Mouse (Mus musculus): ENCODE measurements around the gene Traf3ip1. TPM values are rescaled to one million over a fixed set of nuclear protein-coding genes. Genes with fewer than 3 reads are reported as not detected.
A peak's percentile ranks its signal among the peaks of the same experiment; 100 is the strongest.

The Traf3ip1 gene
- 8.0 and 8.8 TPM in 2 replicates for polyA plus RNA-seq (2011; ENCODE audit: insufficient read length, low read depth, missing spikeins)

DNA sequence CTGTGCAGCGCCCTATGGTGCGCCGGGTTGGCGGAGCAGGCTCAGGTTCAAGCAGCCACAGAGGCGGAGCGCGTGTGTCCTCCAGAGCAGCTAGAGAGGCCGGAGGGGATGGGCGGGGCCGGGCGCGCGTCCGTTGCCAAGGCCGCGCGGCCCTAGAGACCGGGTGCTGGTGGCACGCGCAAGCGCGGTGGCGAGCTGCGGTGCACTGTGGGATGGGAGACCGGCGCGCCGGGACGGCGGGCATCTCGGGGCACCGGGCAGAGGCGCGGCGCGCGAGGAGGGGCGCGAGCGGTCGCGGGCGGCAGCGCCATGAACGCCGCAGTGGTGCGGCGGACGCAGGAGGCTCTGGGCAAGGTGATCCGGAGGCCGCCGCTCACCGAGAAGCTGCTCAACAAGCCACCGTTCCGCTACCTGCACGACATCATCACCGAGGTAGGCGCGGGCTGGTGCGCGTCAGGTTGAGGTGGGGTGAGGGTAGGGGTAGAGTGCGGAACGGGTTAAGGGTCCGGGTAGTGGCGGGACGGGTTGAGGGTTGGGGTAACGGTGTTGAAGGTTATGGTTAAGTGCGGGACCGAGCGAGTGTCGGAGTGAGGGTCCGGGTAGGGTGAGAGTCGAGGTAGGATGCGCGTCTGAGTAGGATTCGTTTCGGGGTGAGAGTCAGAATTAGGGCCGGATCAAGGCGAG, at the start of gene Traf3ip1:
Gene Traf3ip1 (plus strand): TSS at position 191 of the 684 bp plus-strand sequence.
- Histone ChIP-seq H3K4me1 (ENCODE audit: control insufficient read depth, insufficient read depth, low read length) (peaks cover 12% of the 10 kb centered on the region), H3K4me3 (ENCODE audit: insufficient read depth, low read length) (peak within 1 kb of the TSS; percentile 89), H3K27ac (ENCODE audit: insufficient read depth, low read length) (no peak within 1 kb of the TSS)
- TF ChIP-seq CTCF (IDR thresholded peaks at IDR 0.05; ENCODE audit: borderline replicate concordance, insufficient read depth, low read length) (no peak), POLR2A (IDR thresholded peaks at IDR 0.05; ENCODE audit: low read depth, low read length) (peak; percentile 73)

DNA sequence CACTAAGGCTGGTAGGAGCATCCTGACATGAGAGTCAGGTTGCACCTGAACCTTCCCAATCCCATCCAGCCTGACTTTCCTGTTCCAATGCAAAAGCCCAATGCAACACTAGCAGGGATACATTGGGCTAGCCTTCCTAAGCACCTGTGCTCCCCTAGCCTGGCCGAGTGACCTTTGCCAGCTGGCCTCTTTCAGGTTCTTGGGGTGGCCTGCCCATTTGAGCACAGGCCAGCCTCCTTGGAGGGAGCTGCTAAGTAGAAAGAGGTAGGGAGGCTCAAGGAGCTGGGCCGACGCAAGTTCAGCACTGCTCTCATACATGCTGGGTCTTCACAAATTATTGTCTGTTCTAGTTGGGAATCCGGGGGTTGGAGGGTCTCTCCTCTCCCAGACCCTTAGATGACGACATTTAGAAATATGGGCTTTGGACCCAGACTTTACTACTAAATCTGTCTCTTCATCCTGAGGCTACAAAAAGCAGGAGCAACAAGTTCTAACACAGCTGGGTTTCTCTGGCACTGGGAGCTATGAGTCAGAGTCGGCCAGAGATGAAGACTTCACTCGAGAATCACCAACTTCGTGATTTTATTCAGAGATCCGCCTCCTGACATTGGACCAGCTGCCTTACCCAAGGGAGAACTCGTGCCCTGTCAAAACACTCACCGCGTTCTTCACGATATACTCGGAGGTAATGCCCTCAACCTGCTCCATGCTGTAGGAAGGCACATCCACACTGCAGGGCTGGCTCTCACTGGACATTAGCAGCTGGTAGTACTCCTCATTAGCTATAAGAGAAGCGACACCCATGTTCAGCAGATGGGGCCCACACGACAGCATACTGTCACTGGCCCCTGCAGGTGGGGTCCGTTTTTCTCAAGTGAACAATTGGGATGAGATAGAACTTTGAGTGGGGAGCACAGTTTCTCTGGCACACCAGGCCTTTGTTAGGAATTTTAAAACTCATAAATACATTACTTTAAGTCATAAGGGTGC, 49.3 kb upstream of the Traf3ip1 start:
- H3K4me1 ChIP-seq (ENCODE audit: control insufficient read depth, insufficient read depth, low read length), result peaks cover 5% of the 10 kb centered on the region
- no peak overlapping the region for H3K27ac ChIP-seq (ENCODE audit: insufficient read depth, low read length)
- TF ChIP-seq POLR2A (IDR thresholded peaks at IDR 0.05; ENCODE audit: low read depth, low read length) (no peak), CTCF (IDR thresholded peaks at IDR 0.05; ENCODE audit: borderline replicate concordance, insufficient read depth, low read length) (no peak)
- no peak overlapping the region for H3K4me3 ChIP-seq (ENCODE audit: insufficient read depth, low read length)

DNA sequence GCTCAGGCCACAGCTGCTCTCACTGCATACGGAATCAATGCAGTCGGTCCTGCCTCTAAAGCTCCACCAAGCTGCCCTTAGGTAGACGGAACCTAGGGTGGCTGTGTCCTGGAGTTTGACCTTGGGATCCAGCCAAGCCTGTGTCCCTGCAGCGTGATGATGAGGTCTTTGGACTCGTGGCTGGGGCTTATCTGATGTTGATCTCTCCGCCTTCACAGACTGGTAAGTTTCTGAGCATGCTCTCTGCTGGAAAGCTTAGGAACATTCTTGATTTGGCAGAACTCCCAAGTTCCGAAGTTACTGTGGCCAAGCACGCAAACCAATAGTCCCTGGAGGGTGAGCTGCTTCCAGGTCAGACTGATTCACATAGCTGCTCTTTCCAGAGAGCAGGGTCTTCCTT, 48.4 kb upstream of the Traf3ip1 start:
- H3K4me3 ChIP-seq (ENCODE audit: insufficient read depth, low read length), result no peak overlapping the region
- TF ChIP-seq CTCF (IDR thresholded peaks at IDR 0.05; ENCODE audit: borderline replicate concordance, insufficient read depth, low read length) (no peak), POLR2A (IDR thresholded peaks at IDR 0.05; ENCODE audit: low read depth, low read length) (no peak)
- peaks cover 5% of the 10 kb centered on the region for H3K4me1 ChIP-seq (ENCODE audit: control insufficient read depth, insufficient read depth, low read length)
- H3K27ac ChIP-seq (ENCODE audit: insufficient read depth, low read length), result no peak overlapping the region

DNA sequence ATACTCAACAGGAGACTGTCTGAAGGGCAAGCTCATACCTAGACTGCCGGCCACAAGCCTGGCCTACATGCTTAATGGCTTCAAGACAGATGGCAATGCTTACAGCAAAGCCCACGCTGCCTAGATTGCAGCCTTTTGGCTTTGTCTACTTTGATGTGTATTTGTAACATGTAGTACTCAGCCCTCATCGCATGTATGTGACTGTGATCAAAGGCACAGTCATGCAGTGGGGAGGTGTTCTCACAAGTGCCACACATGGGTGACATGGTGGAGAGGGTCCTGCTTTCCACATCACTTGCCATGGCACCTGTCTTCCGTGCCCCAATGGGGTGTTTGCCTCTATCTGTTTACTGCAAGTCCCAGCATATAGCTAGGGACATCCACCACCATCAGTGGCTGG, 47.9 kb upstream of the Traf3ip1 start:
- Histone ChIP-seq H3K4me3 (ENCODE audit: insufficient read depth, low read length) (no peak overlapping the region), H3K27ac (ENCODE audit: insufficient read depth, low read length) (peak overlapping the region; percentile 1; the same call in 1 of the 2 replicates), H3K4me1 (ENCODE audit: control insufficient read depth, insufficient read depth, low read length) (peaks cover 5% of the 10 kb centered on the region)
- no peak for TF ChIP-seq POLR2A (IDR thresholded peaks at IDR 0.05; ENCODE audit: low read depth, low read length)
- no peak for TF ChIP-seq CTCF (IDR thresholded peaks at IDR 0.05; ENCODE audit: borderline replicate concordance, insufficient read depth, low read length)

DNA sequence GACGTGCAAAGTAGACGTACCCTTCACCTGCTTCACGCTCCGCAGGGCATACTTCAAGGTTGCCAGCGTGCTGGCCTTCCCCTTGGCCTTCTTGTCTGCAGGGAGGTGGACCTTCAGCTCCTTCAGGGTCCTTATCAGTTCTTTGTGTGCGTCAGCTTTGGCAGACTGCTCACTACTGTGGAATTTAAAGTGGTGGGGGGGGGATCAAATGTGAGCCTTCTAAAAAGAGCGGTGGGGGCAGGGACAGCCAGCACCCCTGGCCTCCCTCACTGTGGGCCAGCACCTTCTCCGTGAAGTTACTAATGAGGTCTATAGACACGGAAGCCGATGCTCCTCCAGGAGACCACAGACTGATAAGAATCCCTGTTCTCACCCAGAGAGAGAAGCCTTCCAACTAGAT, 45.8 kb upstream of the Traf3ip1 start:
- TF ChIP-seq CTCF (IDR thresholded peaks at IDR 0.05; ENCODE audit: borderline replicate concordance, insufficient read depth, low read length) (no peak), POLR2A (IDR thresholded peaks at IDR 0.05; ENCODE audit: low read depth, low read length) (no peak)
- no peak overlapping the region for H3K4me3 ChIP-seq (ENCODE audit: insufficient read depth, low read length)
- H3K4me1 ChIP-seq (ENCODE audit: control insufficient read depth, insufficient read depth, low read length), result peaks cover 5% of the 10 kb centered on the region
- no peak overlapping the region for H3K27ac ChIP-seq (ENCODE audit: insufficient read depth, low read length)

DNA sequence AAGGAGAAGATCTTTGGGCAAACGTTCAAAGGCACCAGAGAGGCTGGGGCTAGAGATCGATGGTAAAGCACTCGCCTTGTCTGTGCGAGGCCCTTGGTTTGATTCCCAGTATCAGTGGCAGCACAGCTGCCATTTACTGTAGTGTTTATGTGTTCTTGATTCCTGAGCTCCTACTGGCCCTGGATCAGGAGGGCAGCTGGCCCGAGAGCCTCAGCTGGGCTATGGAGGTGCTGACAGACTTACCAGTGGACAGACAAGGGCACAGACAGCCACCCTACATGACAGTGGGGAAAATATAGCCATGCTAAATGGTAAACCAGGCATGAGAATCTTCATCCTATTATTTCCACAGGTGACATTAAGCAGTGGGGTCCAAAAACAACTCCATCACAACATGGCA, 43.6 kb upstream of the Traf3ip1 start:
- H3K27ac ChIP-seq (ENCODE audit: insufficient read depth, low read length), result no peak overlapping the region
- no peak overlapping the region for H3K4me3 ChIP-seq (ENCODE audit: insufficient read depth, low read length)
- no peak for TF ChIP-seq CTCF (IDR thresholded peaks at IDR 0.05; ENCODE audit: borderline replicate concordance, insufficient read depth, low read length)
- TF ChIP-seq POLR2A (IDR thresholded peaks at IDR 0.05; ENCODE audit: low read depth, low read length), result no peak
- peaks cover 5% of the 10 kb centered on the region for H3K4me1 ChIP-seq (ENCODE audit: control insufficient read depth, insufficient read depth, low read length)

DNA sequence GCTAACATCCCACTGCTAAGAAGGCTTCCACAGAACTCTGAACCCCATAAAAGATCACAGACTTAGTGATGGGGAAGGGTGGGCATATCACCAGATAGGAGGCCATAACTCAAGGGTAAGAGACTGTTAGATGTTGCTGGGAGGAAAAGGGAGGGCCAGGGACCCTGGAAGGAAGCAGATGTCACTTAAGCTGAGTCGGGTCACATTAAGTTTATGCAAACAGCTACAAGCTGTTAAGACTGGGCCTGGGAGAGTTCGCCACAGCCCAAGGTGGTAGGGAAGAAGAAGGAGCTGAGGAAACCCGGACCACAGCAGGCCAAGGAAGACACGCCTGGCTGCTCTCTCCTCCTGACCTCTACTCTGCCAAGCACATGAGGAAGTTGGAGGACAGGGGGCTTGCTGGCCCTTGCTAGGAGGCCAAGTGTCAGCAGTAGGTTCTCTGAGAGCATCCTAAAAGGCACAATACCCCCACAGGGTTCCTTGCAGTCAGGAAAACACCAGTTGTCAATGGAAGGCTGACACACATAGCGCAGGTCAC, 42.8 kb upstream of the Traf3ip1 start:
- TF ChIP-seq POLR2A (IDR thresholded peaks at IDR 0.05; ENCODE audit: low read depth, low read length) (no peak), CTCF (IDR thresholded peaks at IDR 0.05; ENCODE audit: borderline replicate concordance, insufficient read depth, low read length) (no peak)
- Histone ChIP-seq H3K4me3 (ENCODE audit: insufficient read depth, low read length) (no peak overlapping the region), H3K27ac (ENCODE audit: insufficient read depth, low read length) (no peak overlapping the region), H3K4me1 (ENCODE audit: control insufficient read depth, insufficient read depth, low read length) (peaks cover 5% of the 10 kb centered on the region)

DNA sequence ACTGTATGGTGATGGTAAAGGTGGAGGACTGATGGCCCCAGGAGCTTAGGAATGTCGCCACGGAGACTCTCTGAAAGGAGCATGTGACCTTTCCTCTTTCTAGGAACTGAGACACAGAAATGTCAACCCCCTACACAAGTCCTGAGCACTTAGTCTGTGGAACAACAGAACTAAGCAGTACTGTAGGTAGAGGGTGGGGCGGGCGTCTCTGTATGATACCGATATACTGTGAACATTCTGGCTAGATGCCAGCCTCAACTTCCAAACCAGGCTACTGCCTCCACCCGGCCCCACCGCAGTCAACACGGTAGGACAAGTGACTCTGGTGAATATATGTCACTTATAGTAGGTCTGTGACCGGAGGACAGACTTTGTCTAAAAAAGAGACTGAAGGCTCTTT, 40.5 kb upstream of the Traf3ip1 start:
- H3K4me3 ChIP-seq (ENCODE audit: insufficient read depth, low read length), result no peak overlapping the region
- TF ChIP-seq POLR2A (IDR thresholded peaks at IDR 0.05; ENCODE audit: low read depth, low read length) (no peak), CTCF (IDR thresholded peaks at IDR 0.05; ENCODE audit: borderline replicate concordance, insufficient read depth, low read length) (no peak)
- no peak overlapping the region for H3K27ac ChIP-seq (ENCODE audit: insufficient read depth, low read length)
- peaks cover 8% of the 10 kb centered on the region for H3K4me1 ChIP-seq (ENCODE audit: control insufficient read depth, insufficient read depth, low read length)

DNA sequence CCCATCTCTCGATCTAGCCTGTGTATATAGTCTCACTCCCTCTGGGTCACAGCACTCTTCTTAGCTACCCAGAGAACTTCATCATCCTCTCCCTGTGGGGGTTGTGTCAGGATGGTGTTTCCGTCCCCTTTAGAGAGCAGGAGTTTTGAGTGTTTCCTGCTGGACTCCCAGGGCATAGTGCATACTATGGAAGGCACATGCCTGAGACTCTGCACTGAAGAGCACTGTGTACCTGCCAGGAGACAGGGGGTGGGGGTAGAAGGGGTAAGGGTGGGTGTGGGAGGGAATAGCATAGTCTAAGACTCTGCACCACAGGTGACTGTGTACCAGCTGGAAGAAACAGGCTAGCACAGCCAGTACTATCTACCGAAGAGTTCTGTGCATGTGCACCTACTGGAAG, 40.1 kb upstream of the Traf3ip1 start:
- H3K4me3 ChIP-seq (ENCODE audit: insufficient read depth, low read length), result no peak overlapping the region
- no peak for TF ChIP-seq POLR2A (IDR thresholded peaks at IDR 0.05; ENCODE audit: low read depth, low read length)
- no peak for TF ChIP-seq CTCF (IDR thresholded peaks at IDR 0.05; ENCODE audit: borderline replicate concordance, insufficient read depth, low read length)
- no peak overlapping the region for H3K27ac ChIP-seq (ENCODE audit: insufficient read depth, low read length)
- peaks cover 8% of the 10 kb centered on the region for H3K4me1 ChIP-seq (ENCODE audit: control insufficient read depth, insufficient read depth, low read length)
